Mouse (Mus musculus) testis, adult 2 months (tissue): ENCODE results near the gene Grifin. TPM values are rescaled to one million over a fixed set of nuclear protein-coding genes. Genes with fewer than 3 reads are reported as not detected.

Source experiments
- H3K27ac ChIP-seq: fragments of 200-500 bp; 2 replicates; pipeline ENCODE4 v1.5.1; 2012; ENCODE audit warnings: low read depth, low read length; ENCODE audit not compliant: control insufficient read depth, insufficient read depth
- H3K27me3 ChIP-seq: fragments of 200-500 bp; 2 replicates; pipeline ENCODE4 v1.6.1; 2012; ENCODE audit warnings: mild to moderate bottlenecking, low read length, moderate library complexity; ENCODE audit not compliant: control insufficient read depth, insufficient read depth
- H3K36me3 ChIP-seq: fragments of 200-500 bp; 2 replicates; pipeline ENCODE4 v1.6.1; 2012; ENCODE audit warnings: mild to moderate bottlenecking, low read length; ENCODE audit not compliant: control insufficient read depth, insufficient read depth
- H3K4me1 ChIP-seq: fragments of 200-500 bp; 2 replicates; pipeline ENCODE4 v1.6.1; 2012; ENCODE audit warnings: low read length; ENCODE audit not compliant: control insufficient read depth, insufficient read depth
- H3K4me3 ChIP-seq: fragments of 200-500 bp; 2 replicates; pipeline ENCODE4 v1.5.1; 2012; ENCODE audit warnings: low read depth, mild to moderate bottlenecking, low read length, moderate library complexity, mixed read lengths; ENCODE audit not compliant: control insufficient read depth
- CTCF ChIP-seq: fragments of 200-500 bp; IDR thresholded peaks from 2 replicates; pipeline ENCODE4 v1.5.1; 2012; ENCODE audit warnings: low read depth, mild to moderate bottlenecking, inconsistent platforms, low read length, moderate library complexity; ENCODE audit not compliant: control insufficient read depth, insufficient read depth, insufficient replicate concordance
- POLR2A ChIP-seq: fragments of 200-500 bp; IDR thresholded peaks from 2 replicates; pipeline ENCODE4 v1.6.1; 2012; ENCODE audit warnings: low read depth, mild to moderate bottlenecking, inconsistent platforms, low read length, moderate library complexity; ENCODE audit not compliant: control insufficient read depth
- polyA plus RNA-seq: library from polyadenylated mRNA; depleted of rRNA; stranded (reverse); fragments of >200 nt; gene quantifications from 2 replicates; pipeline ENCODE4 v1.2.3, GENCODE M21; 2012

The Grifin gene
- polyA plus RNA-seq, 1 experiment: not detected

DNA sequence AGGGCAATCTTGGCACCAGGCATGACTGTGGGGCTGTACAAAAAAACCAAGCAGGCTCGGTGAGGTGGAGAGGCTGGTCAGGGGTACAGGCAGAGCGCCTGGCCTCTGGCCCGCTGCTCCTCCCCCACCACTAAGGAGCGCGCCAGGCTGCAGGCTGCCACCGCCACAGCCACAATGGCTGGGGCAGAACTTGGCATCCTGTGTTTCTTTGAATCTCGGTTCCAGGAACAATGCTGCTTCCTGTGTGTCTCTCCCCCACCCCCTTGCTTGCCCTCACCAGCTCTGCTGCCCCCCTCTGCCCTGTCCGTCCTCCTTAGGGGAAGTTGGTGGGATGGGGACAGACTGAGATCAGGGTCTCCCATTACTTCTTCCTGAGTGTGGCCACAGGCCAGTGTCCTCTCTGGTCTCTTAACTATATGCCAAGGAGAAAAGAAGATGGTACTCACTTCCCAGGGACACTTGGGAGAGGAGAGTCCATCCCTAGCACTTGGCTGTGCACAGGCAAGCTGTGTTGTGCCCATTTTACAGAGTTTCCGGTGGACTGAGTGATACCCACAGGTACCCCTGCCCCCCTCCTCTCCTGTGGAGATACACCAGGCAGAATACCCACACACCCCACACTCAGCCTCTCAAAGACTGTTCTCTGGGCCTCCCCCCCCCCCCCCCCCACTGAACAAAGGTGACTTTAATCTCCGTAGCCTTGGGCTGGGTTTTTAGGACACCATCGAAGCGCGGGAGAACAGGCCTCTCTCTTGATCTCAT is 44.8 kb upstream of the Grifin start:
- peaks cover 25% of the 10 kb centered on the region for H3K4me1 ChIP-seq
- H3K36me3 ChIP-seq: no peaks in the 10 kb centered on the region
- 0 out of 2 replicates have a peak overlapping the region, but pooled peaks have one; percentile 37 for H3K27ac ChIP-seq
- H3K4me3 ChIP-seq: no peak overlapping the region
- no peak for TF ChIP-seq POLR2A
- H3K27me3 ChIP-seq: no peaks in the 10 kb centered on the region; the same call in none of the 2 replicates

DNA sequence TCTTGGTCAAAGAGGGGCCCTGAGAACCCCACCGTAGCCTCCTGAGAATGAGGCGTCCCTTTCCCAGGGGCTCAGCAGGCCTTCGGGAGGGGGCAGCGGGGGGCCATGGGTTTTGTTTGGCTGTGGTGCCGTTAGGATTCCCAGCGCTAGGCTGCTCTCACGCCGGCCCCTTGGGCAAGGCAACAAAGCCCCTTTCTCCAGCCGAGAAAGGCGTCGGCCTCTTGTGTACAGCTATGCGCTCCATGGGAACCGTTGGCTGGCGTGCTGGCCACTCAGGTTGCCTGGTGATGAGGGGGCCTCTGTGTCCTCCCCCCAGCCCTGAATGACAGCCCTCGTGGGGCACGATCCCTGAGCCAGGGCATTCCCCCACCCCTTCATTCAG is 43.8 kb upstream of the Grifin start:
- Histone ChIP-seq H3K4me3 (no peak overlapping the region), H3K36me3 (no peaks in the 10 kb centered on the region), H3K27me3 (no peaks in the 10 kb centered on the region; the same call in none of the 2 replicates), H3K27ac (no peak overlapping the region), H3K4me1 (peaks cover 32% of the 10 kb centered on the region)
- TF ChIP-seq POLR2A (no peak), CTCF (no peak)

DNA sequence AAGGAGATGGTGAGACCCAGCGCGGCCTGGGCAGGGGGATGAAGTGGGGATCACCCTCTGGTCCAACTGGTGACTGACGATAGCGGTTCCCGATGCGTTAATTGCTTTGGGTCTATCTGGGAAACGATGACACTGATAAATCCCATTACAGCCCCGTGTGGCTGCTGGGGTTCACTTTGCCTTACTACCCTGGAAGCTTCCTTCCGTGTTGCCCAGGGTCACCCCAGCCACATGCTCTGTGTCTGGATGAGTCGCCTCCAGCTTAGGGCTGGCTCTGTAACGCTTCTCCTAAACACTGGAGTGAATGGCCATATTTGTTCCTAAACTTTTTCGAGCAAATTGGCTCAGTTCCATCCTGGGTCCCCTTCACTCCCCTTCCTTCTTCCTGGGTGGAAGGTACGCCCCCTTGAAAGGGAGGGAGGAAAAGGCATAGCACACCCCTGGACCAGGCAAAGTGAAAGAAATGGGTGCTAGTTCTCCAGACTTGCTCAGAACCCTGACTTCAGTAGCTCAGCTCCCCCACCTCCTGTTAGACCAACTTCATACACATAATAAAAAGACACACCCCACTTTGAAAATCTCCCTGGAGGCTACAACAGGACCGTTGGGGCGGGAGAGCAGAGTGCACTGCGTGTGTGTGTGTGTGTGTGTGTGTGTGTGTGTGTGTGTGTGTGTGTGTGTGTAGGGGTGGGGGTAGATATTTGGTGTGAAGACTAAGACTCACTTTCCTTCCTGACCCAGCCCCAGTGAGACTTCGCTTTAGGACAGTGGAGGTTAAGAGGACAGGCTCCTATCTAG is 43.2 kb upstream of the Grifin start:
- TF ChIP-seq CTCF (no peak), POLR2A (no peak)
- Histone ChIP-seq H3K36me3 (no peaks in the 10 kb centered on the region), H3K4me3 (peak overlapping the region; percentile 78), H3K27ac (no peak overlapping the region; the same call in 1 of the 2 replicates), H3K27me3 (no peaks in the 10 kb centered on the region; the same call in none of the 2 replicates), H3K4me1 (peaks cover 32% of the 10 kb centered on the region)

GRCm38 (mm10) chr5:140607001-140607835 is 42.3 kb upstream of the Grifin start, which contains the start of gene Lfng:
Lfng (plus strand) TSS chr5:140607320.
- no peaks in the 10 kb centered on the region for H3K36me3 ChIP-seq
- H3K4me1 ChIP-seq: peaks cover 32% of the 10 kb centered on the region
- no peak for TF ChIP-seq CTCF
- peak; percentile 2 for TF ChIP-seq POLR2A
- H3K27me3 ChIP-seq: no peaks in the 10 kb centered on the region; the same call in none of the 2 replicates
- peak within 1 kb of the TSS; percentile 78 for H3K4me3 ChIP-seq
- no peak within 1 kb of the TSS; the same call in 1 of the 2 replicates for H3K27ac ChIP-seq

DNA sequence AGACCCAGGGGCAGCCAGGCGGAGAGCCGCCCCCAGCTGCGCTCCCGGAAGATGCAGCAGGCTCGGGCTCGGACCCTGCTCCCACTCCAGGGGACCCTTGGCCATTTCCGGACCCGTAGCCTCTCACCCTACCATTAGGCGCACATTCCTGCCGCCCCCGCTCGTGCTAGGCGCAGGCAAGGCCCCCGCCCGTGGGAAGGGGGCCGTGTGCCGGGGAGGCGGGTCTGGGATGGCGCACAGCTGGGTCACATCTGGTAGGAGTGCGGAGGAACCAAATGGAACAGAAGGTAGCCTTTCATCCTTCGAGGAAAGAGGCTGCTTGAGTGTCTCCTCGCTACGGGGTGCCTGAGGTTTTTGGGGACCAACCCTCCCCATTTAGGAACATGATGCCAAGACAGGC is 41.5 kb upstream of the Grifin start:
- Histone ChIP-seq H3K4me3 (peak overlapping the region; percentile 78), H3K27ac (no peak overlapping the region), H3K27me3 (no peaks in the 10 kb centered on the region; the same call in none of the 2 replicates), H3K36me3 (no peaks in the 10 kb centered on the region), H3K4me1 (peaks cover 32% of the 10 kb centered on the region)
- TF ChIP-seq POLR2A (no peak), CTCF (no peak)

DNA sequence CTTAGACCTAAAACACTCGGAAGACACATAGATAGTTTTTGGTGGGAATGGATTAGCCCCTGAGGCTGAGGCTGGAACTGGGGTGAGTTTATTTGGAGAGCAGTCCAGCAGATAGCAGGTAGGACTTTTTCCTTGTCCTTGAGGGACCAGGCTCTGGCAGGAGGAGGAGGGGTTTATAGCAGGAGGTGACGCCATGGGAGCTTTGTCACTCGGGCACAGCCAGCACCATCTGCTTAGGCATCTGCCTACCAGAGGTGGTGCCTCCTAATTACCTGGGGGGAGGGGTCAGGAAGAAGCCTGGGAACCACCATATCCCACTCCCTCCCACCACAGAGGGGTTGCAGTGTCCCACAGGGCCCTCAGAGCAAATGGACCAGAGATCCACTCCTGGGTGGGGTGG is 40.4 kb upstream of the Grifin start:
- TF ChIP-seq POLR2A: no peak
- no peak for TF ChIP-seq CTCF
- H3K36me3 ChIP-seq: no peaks in the 10 kb centered on the region
- peaks cover 25% of the 10 kb centered on the region for H3K4me1 ChIP-seq
- H3K27ac ChIP-seq: no peak overlapping the region
- no peaks in the 10 kb centered on the region; the same call in none of the 2 replicates for H3K27me3 ChIP-seq
- no peak overlapping the region for H3K4me3 ChIP-seq
